Mouse (Mus musculus) neural tube, embryonic 11.5 days (tissue): ENCODE measurements at regions not wholly inside any gene's neighbourhood (a gene's known extent, or its start where the extent isn't known, plus 50 kb on each side); places are given as distances from the start of the nearest gene placed in this dataset.

Source experiments
- ATAC-seq: fragments of 200-750 bp; cut with Nextera tagmentation; 2 replicates; pipeline ENCODE4 v1.8.0; 2017; ENCODE audit warnings: moderate number of reproducible peaks, mild to moderate bottlenecking, moderate TSS enrichment, moderate library complexity; ENCODE audit not compliant: insufficient read depth, low FRiP score, low TSS enrichment
- DNase-seq: peaks from one replicate; pipeline ENCODE4 v3.0.0-alpha.2; 2015; ENCODE audit warnings: low spot score
- H3K27ac ChIP-seq: fragments of 300-500 bp; sonication (generic); 2 replicates; pipeline ENCODE4 v1.5.1; 2014; ENCODE audit warnings: low read depth, mild to moderate bottlenecking, low read length
- H3K27me3 ChIP-seq: fragments of 300-500 bp; sonication (generic); 2 replicates; pipeline ENCODE4 v1.6.1; 2014; ENCODE audit warnings: mild to moderate bottlenecking, low read length, mixed read lengths; ENCODE audit not compliant: control insufficient read depth, insufficient read depth
- H3K36me3 ChIP-seq: fragments of 300-500 bp; sonication (generic); 2 replicates; pipeline ENCODE4 v1.6.1; 2014; ENCODE audit warnings: mild to moderate bottlenecking, low read length, moderate library complexity, mixed read lengths; ENCODE audit not compliant: control insufficient read depth, insufficient read depth
- H3K4me1 ChIP-seq: fragments of 300-500 bp; sonication (generic); 2 replicates; pipeline ENCODE4 v1.6.1; 2014; ENCODE audit warnings: low read length, mixed read lengths; ENCODE audit not compliant: control insufficient read depth, insufficient read depth
- H3K4me2 ChIP-seq: fragments of 300-500 bp; sonication (generic); 2 replicates; pipeline ENCODE4 v1.6.1; 2014; ENCODE audit warnings: low read depth, mild to moderate bottlenecking, moderate library complexity
- H3K4me3 ChIP-seq: fragments of 300-500 bp; sonication (generic); 2 replicates; pipeline ENCODE4 v1.5.1; 2014; ENCODE audit warnings: low read depth, low read length
- H3K9ac ChIP-seq: fragments of 300-500 bp; sonication (generic); 2 replicates; pipeline ENCODE4 v1.6.1; 2014; ENCODE audit warnings: mild to moderate bottlenecking, low read length
- H3K9me3 ChIP-seq: fragments of 300-500 bp; sonication (generic); 2 replicates; pipeline ENCODE4 v1.6.1; 2016; ENCODE audit warnings: low read length; ENCODE audit not compliant: control insufficient read depth
- WGBS: fragments of 180-500 bp; shearing (Covaris S2); extraction: QIAGEN DNeasy Blood & Tissue Kit; methylation state at CpG from one replicate; pipeline ENCODE4 v1.1.7; 2014; 5-methylcytosine and 5-hydroxymethylcytosine counted together

GRCm38 (mm10) chr9:100097028-100097427, 221.1 kb upstream of the Sox14 start:
- Histone ChIP-seq H3K9me3 (no peaks in the 10 kb centered on the region), H3K4me1 (no peaks in the 10 kb centered on the region), H3K36me3 (no peaks in the 10 kb centered on the region), H3K4me3 (no peak overlapping the region), H3K27ac (no peak overlapping the region), H3K4me2 (no peak overlapping the region), H3K27me3 (no peaks in the 10 kb centered on the region), H3K9ac (no peak overlapping the region)
- DNase-seq (no peak), ATAC-seq (peak; percentile 81)
- 21% methylated on average over 2 of the region's 2 CpGs for WGBS

GRCm38 (mm10) chr9:100095559-100095959, 219.6 kb upstream of the Sox14 start:
- H3K4me3 ChIP-seq, result no peak overlapping the region
- WGBS, result 18% methylated on average over 7 of the region's 7 CpGs
- no peak overlapping the region for H3K9ac ChIP-seq
- ATAC-seq (no peak), DNase-seq (no peak)
- H3K4me2 ChIP-seq, result no peak overlapping the region
- H3K4me1 ChIP-seq, result no peaks in the 10 kb centered on the region
- H3K36me3 ChIP-seq, result no peaks in the 10 kb centered on the region
- H3K9me3 ChIP-seq, result no peaks in the 10 kb centered on the region
- H3K27me3 ChIP-seq, result no peaks in the 10 kb centered on the region
- H3K27ac ChIP-seq, result no peak overlapping the region

DNA sequence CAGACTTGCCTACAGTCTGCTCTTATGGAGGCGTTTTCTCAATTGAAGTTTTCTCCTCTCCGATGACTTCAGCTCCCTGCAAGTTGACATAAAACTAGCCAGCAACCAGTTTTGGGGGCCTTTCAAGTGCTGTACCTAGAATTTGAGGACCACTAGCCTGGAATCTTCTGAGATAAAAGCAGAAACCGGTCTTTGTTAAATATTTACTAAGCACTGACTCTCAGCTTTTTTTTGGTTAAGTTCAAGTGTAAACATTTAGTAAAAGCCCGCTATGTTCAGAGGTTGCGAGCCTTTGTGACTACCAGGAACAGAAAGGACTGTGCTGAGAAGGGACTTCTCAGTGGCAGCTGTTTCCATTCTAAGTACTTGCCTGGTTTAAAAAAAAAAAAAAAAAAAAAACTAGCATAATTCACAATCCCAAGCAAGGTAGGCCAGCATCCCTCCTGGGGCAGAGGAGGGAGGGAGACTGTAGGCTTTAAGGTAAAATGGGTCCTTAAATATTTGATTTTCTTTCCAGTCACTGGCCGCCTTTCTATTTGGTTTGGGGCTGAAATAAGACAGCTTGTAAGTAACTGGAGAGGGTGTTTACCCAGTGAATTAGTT, 219.1 kb upstream of the Sox14 start:
- no peak for ATAC-seq

DNA sequence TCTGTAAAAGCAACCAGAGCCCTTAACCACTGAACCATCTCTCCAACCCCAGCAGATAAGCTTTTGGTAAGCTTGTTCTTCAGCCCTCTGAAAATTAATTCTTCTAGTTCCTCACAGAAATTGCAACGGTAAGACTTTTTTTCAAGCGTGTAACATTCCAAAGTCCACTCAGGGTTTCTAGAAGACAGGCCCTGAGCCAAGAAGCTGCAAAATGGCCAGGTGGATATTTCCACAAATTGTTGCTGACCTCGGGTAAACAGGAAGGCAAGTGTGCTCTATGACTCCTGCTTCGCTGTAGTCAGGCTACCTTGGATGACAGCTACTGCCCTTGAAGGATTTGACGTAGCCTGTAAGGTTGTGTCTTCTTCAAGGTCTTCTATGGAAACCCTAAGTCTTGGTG, 195.2 kb upstream of the Sox14 start:
- no peak for DNase-seq
- Histone ChIP-seq H3K4me3 (no peak overlapping the region), H3K4me1 (no peaks in the 10 kb centered on the region), H3K4me2 (no peak overlapping the region), H3K27ac (no peak overlapping the region), H3K36me3 (no peaks in the 10 kb centered on the region), H3K9me3 (no peaks in the 10 kb centered on the region), H3K27me3 (no peaks in the 10 kb centered on the region), H3K9ac (no peak overlapping the region)
- no peak for ATAC-seq
- WGBS, result 94% methylated on average over 5 of the region's 5 CpGs

More for the DNA sequence above, 219.1 kb upstream of the Sox14 start:
- Histone ChIP-seq H3K9me3 (no peaks in the 10 kb centered on the region), H3K9ac (no peak overlapping the region), H3K27me3 (no peaks in the 10 kb centered on the region), H3K4me3 (no peak overlapping the region), H3K4me1 (no peaks in the 10 kb centered on the region), H3K4me2 (no peak overlapping the region), H3K36me3 (no peaks in the 10 kb centered on the region), H3K27ac (no peak overlapping the region)
- DNase-seq, result no peak
- 76% methylated on average over 6 of the region's 6 CpGs for WGBS

DNA sequence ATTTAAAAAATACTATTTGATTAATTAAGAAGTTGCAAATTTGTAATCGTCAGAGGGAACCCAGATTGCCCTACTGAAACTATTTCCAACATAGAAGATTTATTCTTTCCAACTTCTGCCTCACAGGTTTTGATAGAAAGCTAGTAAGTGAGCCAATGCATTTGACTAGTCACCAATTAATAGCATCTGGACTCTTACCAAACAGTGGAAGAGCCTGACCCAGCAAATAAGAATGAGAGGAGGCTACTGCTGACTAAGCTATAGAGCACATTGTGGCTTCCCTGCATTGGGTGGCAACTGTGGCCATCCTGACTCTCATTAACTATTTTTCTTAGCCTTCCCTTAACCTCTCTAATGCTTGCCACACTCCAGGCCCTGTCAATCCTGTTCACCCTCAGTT, 182.6 kb upstream of the Sox14 start:
- H3K27me3 ChIP-seq, result no peaks in the 10 kb centered on the region
- H3K4me2 ChIP-seq, result no peak overlapping the region
- ATAC-seq (no peak), DNase-seq (no peak)
- H3K9ac ChIP-seq, result no peak overlapping the region
- no peak overlapping the region for H3K4me3 ChIP-seq
- no peaks in the 10 kb centered on the region for H3K36me3 ChIP-seq
- H3K27ac ChIP-seq, result no peak overlapping the region
- H3K4me1 ChIP-seq, result no peaks in the 10 kb centered on the region
- H3K9me3 ChIP-seq, result no peaks in the 10 kb centered on the region
- 91% methylated on average over 1 of the region's 1 CpGs for WGBS

DNA sequence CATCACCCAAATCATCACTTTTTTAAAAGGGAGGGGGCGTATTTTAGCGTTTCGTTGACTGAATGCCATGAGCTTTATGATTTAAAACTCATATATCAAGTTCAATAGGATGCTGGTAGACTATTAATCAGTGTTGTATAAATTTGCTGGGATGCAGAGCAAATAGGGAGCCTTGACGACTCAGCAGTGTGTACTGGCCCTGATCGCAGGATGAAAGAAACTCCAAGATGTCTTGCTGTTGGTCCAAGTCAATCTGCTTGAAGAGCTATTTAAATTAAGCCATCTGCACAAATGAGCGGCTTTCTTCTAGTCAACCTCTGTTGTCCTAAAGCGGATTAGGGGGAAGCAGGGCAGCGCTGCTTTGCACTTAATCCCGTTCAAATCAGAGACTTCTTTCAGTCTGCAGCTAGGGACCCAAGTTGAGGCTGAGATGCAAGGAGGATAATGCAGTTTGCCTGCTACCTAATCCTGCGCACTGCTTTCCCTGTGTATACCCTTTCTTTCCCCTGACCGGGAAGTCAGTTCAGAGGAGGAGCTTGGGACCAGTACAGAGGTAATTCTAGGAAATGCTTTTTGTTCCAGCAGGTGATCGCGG, 170.3 kb upstream of the Sox14 start:
- H3K4me3 ChIP-seq, result no peak overlapping the region
- no peaks in the 10 kb centered on the region for H3K27me3 ChIP-seq
- no peak overlapping the region for H3K4me2 ChIP-seq
- no peaks in the 10 kb centered on the region for H3K4me1 ChIP-seq
- DNase-seq (no peak), ATAC-seq (no peak)
- 53% methylated on average over 13 of the region's 13 CpGs for WGBS
- no peak overlapping the region for H3K9ac ChIP-seq
- H3K27ac ChIP-seq, result no peak overlapping the region
- no peaks in the 10 kb centered on the region for H3K9me3 ChIP-seq
- no peaks in the 10 kb centered on the region for H3K36me3 ChIP-seq

- no peaks in the 10 kb centered on the region for H3K4me1 ChIP-seq
- DNase-seq (peak; percentile 22), ATAC-seq (no peak)
- H3K27me3 ChIP-seq, result no peaks in the 10 kb centered on the region
- WGBS, result 37% methylated on average over 5 of the region's 5 CpGs
- H3K9me3 ChIP-seq, result no peaks in the 10 kb centered on the region
- no peak overlapping the region for H3K4me3 ChIP-seq
- H3K4me2 ChIP-seq, result no peak overlapping the region
- no peak overlapping the region for H3K27ac ChIP-seq
- no peaks in the 10 kb centered on the region for H3K36me3 ChIP-seq
- H3K9ac ChIP-seq, result no peak overlapping the region
Observed at GRCm38 (mm10) chr9:100045636-100046035, 169.7 kb upstream of the Sox14 start.

GRCm38 (mm10) chr9:100041776-100042175, 165.8 kb upstream of the Sox14 start:
- H3K36me3 ChIP-seq, result no peaks in the 10 kb centered on the region
- H3K27ac ChIP-seq, result no peak overlapping the region
- H3K4me3 ChIP-seq, result no peak overlapping the region
- no peak overlapping the region for H3K4me2 ChIP-seq
- DNase-seq (no peak), ATAC-seq (no peak)
- no peak overlapping the region for H3K9ac ChIP-seq
- WGBS, result 66% methylated on average over 6 of the region's 6 CpGs
- no peaks in the 10 kb centered on the region for H3K27me3 ChIP-seq
- no peaks in the 10 kb centered on the region for H3K9me3 ChIP-seq
- no peaks in the 10 kb centered on the region for H3K4me1 ChIP-seq

DNA sequence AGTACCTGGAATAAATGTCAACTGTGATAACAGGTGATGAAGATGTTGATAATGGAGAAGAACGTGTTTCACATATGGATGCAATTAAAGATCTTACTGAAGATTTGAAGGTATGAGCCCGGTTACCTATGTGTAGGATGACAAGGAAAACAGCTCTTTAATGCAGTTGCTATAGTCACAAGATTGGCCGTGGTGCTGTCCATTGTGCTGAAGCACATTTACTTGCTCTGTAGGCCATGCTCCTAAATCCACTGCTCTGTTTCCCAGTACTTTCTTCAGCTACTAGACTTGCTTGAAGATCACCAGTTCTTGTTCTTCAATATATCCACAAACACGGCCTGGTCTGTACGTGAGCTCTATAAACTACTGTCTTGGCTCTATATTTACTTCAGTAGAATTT, 147.7 kb upstream of the Sox14 start:
- no peak for ATAC-seq

More for the DNA sequence above, 147.7 kb upstream of the Sox14 start:
- H3K9ac ChIP-seq, result no peak overlapping the region
- DNase-seq, result peak; percentile 26
- H3K27me3 ChIP-seq, result no peaks in the 10 kb centered on the region
- H3K4me2 ChIP-seq, result no peak overlapping the region
- no peaks in the 10 kb centered on the region for H3K9me3 ChIP-seq
- H3K4me1 ChIP-seq, result no peaks in the 10 kb centered on the region
- 63% methylated on average over 5 of the region's 5 CpGs for WGBS
- no peaks in the 10 kb centered on the region for H3K36me3 ChIP-seq
- no peak overlapping the region for H3K27ac ChIP-seq
- no peak overlapping the region for H3K4me3 ChIP-seq
